Mouse (Mus musculus) midbrain, embryonic 13.5 days (tissue): ENCODE measurements at regions not wholly inside any gene's neighbourhood (a gene's known extent, or its start where the extent isn't known, plus 50 kb on each side); places are given as distances from the start of the nearest gene placed in this dataset.
A peak's percentile ranks its signal among the peaks of the same experiment; 100 is the strongest.

Source experiments
- ATAC-seq: fragments of 200-750 bp; cut with Nextera tagmentation; 2 replicates; pipeline ENCODE4 v1.8.0; 2017; ENCODE audit warnings: mild to moderate bottlenecking, moderate TSS enrichment, moderate library complexity
- H3K27ac ChIP-seq: fragments of 300-500 bp; sonication (generic); 2 replicates; pipeline ENCODE4 v1.5.1; 2015; ENCODE audit warnings: inconsistent platforms, mild to moderate bottlenecking, moderate library complexity
- H3K27me3 ChIP-seq: fragments of 300-500 bp; sonication (generic); 2 replicates; pipeline ENCODE4 v1.6.1; 2015; ENCODE audit warnings: mild to moderate bottlenecking, inconsistent platforms
- H3K36me3 ChIP-seq: fragments of 300-500 bp; sonication (generic); 2 replicates; pipeline ENCODE4 v1.6.1; 2015; ENCODE audit warnings: mild to moderate bottlenecking, inconsistent platforms
- H3K4me1 ChIP-seq: fragments of 300-500 bp; sonication (generic); replicated peaks from 2 replicates; pipeline ENCODE4 v1.6.1; 2015; ENCODE audit warnings: inconsistent platforms
- H3K4me2 ChIP-seq: fragments of 300-500 bp; sonication (generic); replicated peaks from 2 replicates; pipeline ENCODE4 v1.6.1; 2015; ENCODE audit warnings: moderate library complexity, mild to moderate bottlenecking, inconsistent platforms
- H3K4me3 ChIP-seq: fragments of 300-500 bp; sonication (generic); replicated peaks from 2 replicates; pipeline ENCODE4 v1.5.1; 2015; ENCODE audit warnings: mild to moderate bottlenecking, inconsistent platforms
- H3K9ac ChIP-seq: fragments of 300-500 bp; sonication (generic); replicated peaks from 2 replicates; pipeline ENCODE4 v1.6.1; 2015; ENCODE audit warnings: mild to moderate bottlenecking, inconsistent platforms
- H3K9me3 ChIP-seq: fragments of 300-500 bp; sonication (generic); 2 replicates; pipeline ENCODE4 v1.6.1; 2016; ENCODE audit warnings: mild to moderate bottlenecking, inconsistent platforms
- WGBS: fragments of 180-500 bp; shearing (Covaris S2); methylation state at CpG from one replicate; pipeline ENCODE4 v1.1.7; 2015; 5-methylcytosine and 5-hydroxymethylcytosine counted together

DNA sequence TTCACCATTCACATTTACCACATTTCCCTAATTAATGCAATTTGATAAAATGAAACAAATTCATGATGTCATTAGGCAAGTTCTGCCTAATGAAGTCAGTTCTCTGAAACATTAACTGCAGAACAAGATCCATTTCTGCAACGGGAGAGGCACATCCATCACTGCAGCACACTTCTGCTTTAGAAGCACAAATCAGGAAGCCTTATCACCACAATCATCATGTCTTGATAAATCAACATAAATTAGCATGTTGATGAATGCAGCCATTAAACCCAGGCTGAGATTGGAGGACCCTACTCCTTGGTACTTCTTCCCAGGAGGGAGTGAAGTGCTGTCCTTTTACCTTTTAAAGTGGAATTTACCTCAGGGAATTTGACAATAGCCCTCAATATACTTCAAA, 1195.4 kb downstream of the Defb40 start:
- H3K27ac ChIP-seq: no peak overlapping the region
- H3K27me3 ChIP-seq: no peaks in the 10 kb centered on the region
- no peak overlapping the region for H3K4me3 ChIP-seq
- ATAC-seq: no peak
- H3K4me1 ChIP-seq: no peaks in the 10 kb centered on the region
- no peak overlapping the region for H3K4me2 ChIP-seq
- H3K36me3 ChIP-seq: no peaks in the 10 kb centered on the region
- no peak overlapping the region for H3K9ac ChIP-seq
- no peaks in the 10 kb centered on the region; the same call in 1 of the 2 replicates for H3K9me3 ChIP-seq
- 67% methylated on average over 1 of the region's 1 CpGs for WGBS

DNA sequence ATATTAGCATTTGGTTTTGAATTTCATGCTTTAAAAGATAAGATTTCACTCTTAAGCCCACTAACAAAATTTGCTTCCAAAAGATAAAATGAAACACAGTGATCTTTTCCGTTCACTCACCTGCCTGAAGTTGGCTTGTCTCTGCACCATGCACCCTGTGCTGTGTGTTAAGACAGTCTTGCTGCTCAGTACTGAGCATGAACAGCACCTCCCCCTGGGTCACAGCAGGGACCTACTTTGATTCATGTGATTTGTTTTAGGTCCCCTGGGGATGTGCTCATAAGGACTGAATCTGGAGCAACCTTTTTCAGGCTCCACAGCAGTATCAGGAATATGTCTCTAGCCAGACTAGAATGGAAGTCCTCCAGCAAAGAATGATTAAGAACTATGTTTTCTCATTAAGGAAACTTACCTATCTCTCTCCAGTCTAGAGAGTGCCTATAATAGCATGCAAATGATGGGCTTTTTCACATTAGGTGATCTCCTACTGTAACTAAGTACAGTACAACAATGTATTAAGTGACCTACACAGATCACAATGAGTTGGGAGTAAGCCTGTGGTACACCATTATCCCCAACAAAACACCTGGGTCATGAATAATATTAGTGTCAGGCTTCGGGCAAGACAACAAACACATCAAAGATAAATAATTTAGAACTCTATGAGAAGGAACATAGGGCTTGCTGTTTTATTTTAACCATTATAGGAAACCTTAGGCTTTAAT, 1196.3 kb downstream of the Defb40 start:
- WGBS: 72% methylated on average over 2 of the region's 2 CpGs

DNA sequence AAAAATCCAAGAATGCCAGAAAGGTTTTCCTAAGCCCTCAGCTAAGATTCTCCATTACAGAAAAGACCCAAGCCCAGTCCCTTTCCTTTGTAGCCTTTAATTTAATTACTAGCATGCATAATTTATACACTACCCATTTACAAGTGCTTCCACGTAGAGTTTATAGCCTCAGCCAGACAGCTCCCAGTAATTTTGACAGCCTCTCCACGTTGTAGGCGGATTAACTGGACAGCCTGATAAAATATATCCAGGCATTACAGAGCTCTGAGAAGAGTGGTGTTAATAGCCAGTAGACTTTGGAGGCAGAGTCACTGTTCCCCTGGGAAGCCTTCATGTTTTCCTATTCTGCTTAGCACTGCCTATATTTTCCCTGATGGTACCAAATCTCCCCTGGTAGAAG, 1202.6 kb downstream of the Defb40 start:
- H3K36me3 ChIP-seq: no peaks in the 10 kb centered on the region
- H3K4me1 ChIP-seq: 0 out of 2 replicates have a peak, but pooled peaks cover 4% of the 10 kb centered on the region
- WGBS: 48% methylated on average over 3 of the region's 3 CpGs
- no peaks in the 10 kb centered on the region for H3K27me3 ChIP-seq
- H3K9me3 ChIP-seq: no peaks in the 10 kb centered on the region; the same call in 1 of the 2 replicates
- H3K4me3 ChIP-seq: no peak overlapping the region
- no peak overlapping the region for H3K27ac ChIP-seq
- no peak overlapping the region for H3K9ac ChIP-seq
- peak; percentile 67 for ATAC-seq
- H3K4me2 ChIP-seq: no peak overlapping the region

More for the DNA sequence above, 1196.3 kb downstream of the Defb40 start:
- Histone ChIP-seq H3K27ac (no peak overlapping the region), H3K4me1 (no peaks in the 10 kb centered on the region), H3K9me3 (no peaks in the 10 kb centered on the region; the same call in 1 of the 2 replicates), H3K9ac (no peak overlapping the region), H3K36me3 (no peaks in the 10 kb centered on the region), H3K4me3 (no peak overlapping the region), H3K27me3 (no peaks in the 10 kb centered on the region), H3K4me2 (no peak overlapping the region)
- ATAC-seq: 0 out of 2 replicates have a peak, but pooled peaks have one; percentile 48

DNA sequence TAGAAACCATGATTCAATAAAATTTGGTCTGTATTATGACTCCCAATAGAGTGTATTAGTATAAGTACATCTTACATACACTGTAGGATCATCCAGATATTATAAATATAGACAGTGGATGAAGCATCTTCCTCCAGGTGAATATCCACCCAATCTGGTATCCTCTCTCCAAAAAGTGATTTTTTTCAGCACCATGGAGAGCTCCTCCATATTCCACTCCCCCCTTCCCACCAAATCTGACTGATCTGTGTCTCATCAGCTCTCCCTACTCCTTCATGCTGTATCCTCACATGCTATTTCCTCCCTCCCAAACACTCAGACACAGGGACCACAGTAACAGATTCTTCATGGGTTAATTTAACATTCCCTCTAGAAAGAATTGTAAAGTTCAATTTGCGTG, 1204.7 kb downstream of the Defb40 start:
- no peaks in the 10 kb centered on the region for H3K27me3 ChIP-seq
- no peak overlapping the region for H3K4me3 ChIP-seq
- no peak overlapping the region for H3K4me2 ChIP-seq
- H3K9me3 ChIP-seq: no peaks in the 10 kb centered on the region
- H3K4me1 ChIP-seq: 0 out of 2 replicates have a peak, but pooled peaks cover 4% of the 10 kb centered on the region
- H3K27ac ChIP-seq: no peak overlapping the region
- H3K36me3 ChIP-seq: no peaks in the 10 kb centered on the region
- WGBS: 94% methylated on average over 1 of the region's 1 CpGs
- H3K9ac ChIP-seq: no peak overlapping the region
- ATAC-seq: no peak

DNA sequence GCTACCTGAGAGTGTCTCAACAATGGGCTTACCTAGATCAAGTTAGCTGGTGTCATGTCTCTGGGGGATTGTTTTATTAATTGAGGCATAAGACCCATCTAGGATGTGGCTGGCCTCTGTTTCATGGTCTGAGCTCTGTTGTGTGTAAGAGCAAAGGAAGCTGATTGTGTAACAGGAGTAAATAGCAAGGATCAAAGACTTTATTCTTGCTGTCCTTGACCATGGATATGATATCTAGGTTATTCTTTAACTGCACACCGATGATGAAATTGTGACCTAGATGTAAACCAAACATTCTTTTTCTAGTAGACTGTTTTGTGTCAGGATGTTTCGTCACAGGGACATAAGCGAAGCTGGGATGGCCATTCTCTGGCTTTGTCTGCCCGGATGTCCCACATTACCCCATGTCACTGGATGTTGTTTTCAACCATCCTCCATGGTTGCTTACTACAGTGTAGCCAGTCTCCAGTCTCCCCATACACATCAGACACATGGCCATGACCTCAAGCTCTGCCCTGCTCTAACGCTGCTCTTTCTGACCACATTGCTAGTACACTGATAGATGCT, 1210.5 kb downstream of the Defb40 start:
- Histone ChIP-seq H3K4me2 (no peak overlapping the region), H3K27ac (no peak overlapping the region), H3K27me3 (no peaks in the 10 kb centered on the region), H3K4me1 (no peaks in the 10 kb centered on the region), H3K36me3 (no peaks in the 10 kb centered on the region), H3K4me3 (no peak overlapping the region), H3K9ac (no peak overlapping the region), H3K9me3 (no peaks in the 10 kb centered on the region)
- 92% methylated on average over 5 of the region's 5 CpGs for WGBS
- no peak for ATAC-seq

DNA sequence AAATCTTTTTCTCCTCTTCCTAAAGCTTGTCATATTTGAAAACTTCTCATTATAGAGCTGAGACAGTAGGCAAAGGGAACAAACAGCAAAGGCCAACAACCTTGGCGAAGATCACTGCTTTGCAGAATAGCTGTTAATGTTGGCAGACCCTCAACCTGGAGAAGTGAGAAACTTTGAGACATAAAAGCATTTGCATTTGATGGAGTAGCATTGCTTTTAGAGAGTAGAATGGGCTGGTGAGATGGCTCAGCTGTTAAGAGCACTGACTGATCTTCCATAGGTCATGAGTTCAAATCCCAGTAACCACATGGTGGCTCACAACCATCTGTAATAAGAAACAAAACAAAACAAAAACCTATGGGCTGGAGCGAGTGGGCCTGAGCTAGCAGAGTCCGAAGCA, 1253.4 kb downstream of the Defb40 start:
- no peak for ATAC-seq
- H3K4me2 ChIP-seq: no peak overlapping the region
- no peak overlapping the region for H3K4me3 ChIP-seq
- H3K27me3 ChIP-seq: no peaks in the 10 kb centered on the region
- H3K27ac ChIP-seq: no peak overlapping the region
- no peaks in the 10 kb centered on the region for H3K36me3 ChIP-seq
- no peak overlapping the region for H3K9ac ChIP-seq
- H3K4me1 ChIP-seq: no peaks in the 10 kb centered on the region
- no peaks in the 10 kb centered on the region for H3K9me3 ChIP-seq
- 87% methylated on average over 3 of the region's 3 CpGs for WGBS

DNA sequence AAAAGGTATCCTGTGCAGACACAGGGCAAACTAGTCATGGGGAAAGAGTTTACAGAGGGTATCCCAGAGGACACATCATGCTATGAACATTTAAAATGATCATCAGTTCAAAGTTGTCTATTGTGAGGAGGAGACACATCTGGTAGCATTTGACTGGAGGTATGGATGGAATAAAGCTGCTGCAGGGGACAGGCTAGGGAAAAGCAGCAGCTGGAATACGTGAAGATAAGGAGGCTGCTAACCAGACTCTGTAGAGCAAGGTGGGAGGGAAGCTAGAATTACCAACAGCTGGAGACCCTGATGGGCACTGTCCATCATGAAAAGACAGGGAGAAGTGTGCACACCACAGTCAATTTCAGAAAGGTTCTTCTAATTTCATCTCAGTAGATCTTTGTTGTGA, 1268.9 kb downstream of the Defb40 start:
- no peaks in the 10 kb centered on the region for H3K36me3 ChIP-seq
- no peak overlapping the region for H3K4me3 ChIP-seq
- H3K27ac ChIP-seq: no peak overlapping the region
- H3K4me2 ChIP-seq: no peak overlapping the region
- WGBS: 67% methylated on average over 1 of the region's 1 CpGs
- no peak for ATAC-seq
- no peak overlapping the region for H3K9ac ChIP-seq
- H3K27me3 ChIP-seq: no peaks in the 10 kb centered on the region
- H3K4me1 ChIP-seq: no peaks in the 10 kb centered on the region
- no peaks in the 10 kb centered on the region for H3K9me3 ChIP-seq

DNA sequence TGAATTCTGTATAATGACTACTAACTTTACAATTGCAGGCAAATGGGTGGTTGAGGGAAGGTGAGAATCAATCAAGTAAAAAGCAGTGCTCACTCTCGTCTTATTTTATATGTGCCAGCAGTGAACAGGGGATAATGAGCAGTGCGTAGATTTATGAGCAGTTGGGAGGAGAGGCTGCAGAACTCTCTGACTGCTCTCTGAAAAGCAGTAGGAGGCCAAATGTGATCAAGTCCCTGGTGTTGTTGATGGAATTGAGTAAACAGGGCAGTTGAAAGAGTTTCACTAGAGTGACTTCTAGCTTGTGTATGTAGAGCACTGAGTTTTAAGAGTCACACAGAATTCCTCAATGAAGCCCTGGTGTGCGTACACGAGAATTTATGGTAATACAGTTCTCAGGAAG, 1269.6 kb downstream of the Defb40 start:
- Histone ChIP-seq H3K9ac (no peak overlapping the region), H3K4me2 (no peak overlapping the region), H3K36me3 (no peaks in the 10 kb centered on the region), H3K4me1 (no peaks in the 10 kb centered on the region), H3K9me3 (no peaks in the 10 kb centered on the region), H3K27ac (no peak overlapping the region), H3K4me3 (no peak overlapping the region), H3K27me3 (no peaks in the 10 kb centered on the region)
- WGBS: 91% methylated on average over 4 of the region's 4 CpGs
- ATAC-seq: no peak

DNA sequence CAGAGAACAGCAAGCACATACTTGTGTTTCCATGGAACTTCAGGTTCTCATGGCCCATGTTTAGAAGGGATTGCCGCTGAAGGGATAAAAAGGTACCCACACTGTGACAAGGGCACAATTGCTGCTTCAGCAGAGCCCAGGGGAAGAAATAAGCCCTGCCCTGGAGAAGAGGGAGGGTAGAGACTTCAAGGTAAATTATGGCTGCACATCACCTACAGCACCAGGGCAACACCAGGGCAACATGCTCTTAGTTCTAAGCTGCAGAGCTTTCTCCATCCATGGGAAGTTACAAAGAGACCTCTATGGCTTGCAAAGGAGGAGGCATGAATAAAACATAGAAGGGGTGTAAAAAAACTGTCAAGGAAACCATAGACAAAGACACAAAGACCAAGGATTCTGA, 1273.8 kb downstream of the Defb40 start:
- no peaks in the 10 kb centered on the region for H3K4me1 ChIP-seq
- no peak for ATAC-seq
- H3K4me3 ChIP-seq: no peak overlapping the region
- no peak overlapping the region for H3K27ac ChIP-seq
- no peak overlapping the region for H3K4me2 ChIP-seq
- no peaks in the 10 kb centered on the region for H3K36me3 ChIP-seq
- H3K9ac ChIP-seq: no peak overlapping the region
- no peaks in the 10 kb centered on the region for H3K9me3 ChIP-seq
- H3K27me3 ChIP-seq: no peaks in the 10 kb centered on the region
- WGBS: 52% methylated on average over 1 of the region's 1 CpGs

DNA sequence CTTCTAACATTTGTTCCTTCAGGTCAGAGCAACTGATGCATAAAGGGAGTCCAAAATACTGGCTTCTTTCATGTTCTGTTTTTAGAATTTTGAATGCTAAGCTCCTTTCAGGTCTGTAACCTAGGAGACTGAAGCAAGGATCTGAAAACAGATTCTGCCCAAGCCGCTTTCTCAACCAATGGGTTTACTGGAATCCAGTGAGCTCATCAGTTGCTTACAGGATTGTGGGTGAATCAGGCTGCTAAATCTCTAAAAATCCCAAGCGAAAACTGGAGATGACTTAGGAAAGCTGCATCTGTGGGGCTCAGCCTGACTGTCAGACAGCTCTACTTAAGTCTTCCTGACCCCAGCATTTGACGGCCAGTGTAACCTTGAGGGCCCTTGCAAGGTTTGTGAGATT, 1277.7 kb downstream of the Defb40 start:
- Histone ChIP-seq H3K4me2 (no peak overlapping the region), H3K4me3 (no peak overlapping the region), H3K27ac (no peak overlapping the region), H3K9ac (no peak overlapping the region), H3K9me3 (no peaks in the 10 kb centered on the region), H3K4me1 (no peaks in the 10 kb centered on the region), H3K36me3 (no peaks in the 10 kb centered on the region), H3K27me3 (no peaks in the 10 kb centered on the region)
- 43% methylated on average over 3 of the region's 3 CpGs for WGBS
- no peak for ATAC-seq

DNA sequence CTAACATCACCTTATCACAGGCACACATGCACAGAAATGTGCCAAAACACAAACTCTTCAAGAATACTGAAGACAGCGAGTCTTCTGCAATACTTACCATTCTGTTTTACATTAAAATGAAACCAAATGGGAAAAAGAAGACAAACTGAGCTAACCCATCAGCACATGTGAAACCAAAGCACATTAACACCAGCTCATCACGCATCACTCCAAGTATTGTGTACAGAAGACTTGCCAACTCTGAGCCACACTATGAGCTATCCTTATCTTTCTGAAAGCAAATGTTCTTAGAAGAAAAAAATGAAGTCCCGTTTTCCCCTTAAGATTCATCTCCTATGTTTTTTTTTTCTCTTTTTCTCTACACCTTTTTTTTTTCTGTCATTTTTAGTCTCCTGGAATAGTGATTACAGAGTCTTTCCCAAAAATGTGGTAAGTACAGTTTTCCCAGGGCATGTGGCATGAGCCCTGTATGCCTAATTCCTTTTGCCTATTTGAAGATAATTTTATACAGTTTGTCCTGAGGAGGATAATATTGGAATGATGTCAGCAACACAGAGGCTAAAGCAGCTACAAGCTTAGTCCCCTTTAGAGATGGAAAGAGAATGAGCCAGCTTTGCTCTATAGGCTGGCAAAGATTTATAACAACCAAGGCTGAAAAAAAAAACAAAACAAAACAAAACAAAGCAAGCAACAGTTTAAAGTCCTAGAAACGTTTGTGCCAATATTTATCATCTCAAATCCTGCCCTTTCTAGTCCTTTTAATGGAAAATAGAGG, 1287.8 kb downstream of the Defb40 start:
- Histone ChIP-seq H3K36me3 (no peaks in the 10 kb centered on the region), H3K4me3 (no peak overlapping the region), H3K4me1 (no peaks in the 10 kb centered on the region), H3K9ac (no peak overlapping the region), H3K9me3 (no peaks in the 10 kb centered on the region), H3K4me2 (no peak overlapping the region), H3K27ac (no peak overlapping the region), H3K27me3 (no peaks in the 10 kb centered on the region)
- no peak for ATAC-seq
- 83% methylated on average over 4 of the region's 4 CpGs for WGBS

DNA sequence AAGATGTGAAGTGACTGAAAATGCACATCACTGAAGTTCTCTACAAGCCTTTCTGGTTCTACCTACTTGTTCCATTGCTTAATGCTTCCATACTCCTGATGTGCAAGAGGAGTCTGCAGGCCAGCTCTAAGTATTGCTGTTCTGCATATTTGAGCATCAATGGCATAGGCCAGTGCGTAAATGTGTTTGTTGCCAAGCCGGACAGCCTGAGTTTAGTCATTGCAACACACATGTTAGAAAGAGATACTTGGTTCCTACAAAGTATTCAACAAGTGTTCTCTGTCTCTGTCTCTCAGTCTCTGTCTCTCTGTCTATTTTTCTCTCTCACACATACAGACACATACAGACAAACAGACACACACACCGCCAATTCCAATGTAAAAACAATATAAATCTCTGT, 1288.4 kb downstream of the Defb40 start:
- Histone ChIP-seq H3K36me3 (no peaks in the 10 kb centered on the region), H3K27me3 (no peaks in the 10 kb centered on the region), H3K9ac (no peak overlapping the region), H3K27ac (no peak overlapping the region), H3K4me3 (no peak overlapping the region), H3K4me2 (no peak overlapping the region), H3K9me3 (no peaks in the 10 kb centered on the region), H3K4me1 (no peaks in the 10 kb centered on the region)
- ATAC-seq: no peak
- WGBS: 96% methylated on average over 3 of the region's 3 CpGs
